Mouse (Mus musculus) myocyte (in vitro differentiated cells): ENCODE data around the gene Pgap1.

ENCODE experiments used
- E2F4 ChIP-seq: IDR thresholded peaks from one replicate; pipeline ENCODE4 v1.6.1; 2011; ENCODE audit warnings: mild to moderate bottlenecking, control low read depth, moderate library complexity; ENCODE audit not compliant: insufficient read depth
- MAX ChIP-seq: IDR thresholded peaks from one replicate; pipeline ENCODE4 v1.6.1; 2011; ENCODE audit warnings: low read depth, mild to moderate bottlenecking, control low read depth

DNA sequence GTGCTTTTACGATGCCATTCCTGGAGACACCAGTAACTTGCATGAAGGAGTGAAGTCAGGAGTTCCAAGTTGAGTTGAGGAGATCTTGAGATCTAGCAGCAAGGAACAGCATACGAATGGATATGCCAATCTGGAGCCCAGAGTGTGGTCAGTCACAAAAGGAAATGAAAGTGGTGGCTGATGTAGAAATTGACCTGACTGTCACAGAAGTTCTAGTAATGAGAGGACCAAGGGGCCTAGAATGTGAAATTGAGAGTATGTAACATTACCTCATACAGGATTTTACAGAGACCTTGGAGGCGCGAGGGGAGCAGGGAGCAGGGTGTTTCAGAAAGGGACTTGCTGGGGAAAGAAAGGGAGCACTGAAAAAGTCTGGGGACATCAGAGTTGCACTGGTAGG, 108.7 kb downstream of the Pgap1 start:
- TF ChIP-seq MAX (no peak), E2F4 (no peak)
